Mouse (Mus musculus) embryonic facial prominence, embryonic 15.5 days (tissue): ENCODE data around the gene Mroh2b. TPM values are rescaled to one million over a fixed set of nuclear protein-coding genes. Genes with fewer than 3 reads are reported as not detected.

ENCODE experiments used
- ATAC-seq: fragments of 200-750 bp; cut with Nextera tagmentation; 2 replicates; pipeline ENCODE4 v1.8.0; 2017; ENCODE audit warnings: low read depth, moderate TSS enrichment; ENCODE audit not compliant: insufficient number of reproducible peaks, low FRiP score, low TSS enrichment
- H3K27ac ChIP-seq: fragments of 300-500 bp; sonication (generic); replicated peaks from 2 replicates; pipeline ENCODE4 v1.5.1; 2015; ENCODE audit warnings: mild to moderate bottlenecking, inconsistent platforms
- H3K27me3 ChIP-seq: fragments of 300-500 bp; sonication (generic); 2 replicates; pipeline ENCODE4 v1.6.1; 2015; ENCODE audit warnings: inconsistent platforms
- H3K36me3 ChIP-seq: fragments of 300-500 bp; sonication (generic); 2 replicates; pipeline ENCODE4 v1.6.1; 2015; ENCODE audit warnings: mild to moderate bottlenecking, inconsistent platforms
- H3K4me1 ChIP-seq: fragments of 300-500 bp; sonication (generic); 2 replicates; pipeline ENCODE4 v1.6.1; 2015; ENCODE audit warnings: inconsistent platforms
- H3K4me2 ChIP-seq: fragments of 300-500 bp; sonication (generic); replicated peaks from 2 replicates; pipeline ENCODE4 v1.6.1; 2015; ENCODE audit warnings: mild to moderate bottlenecking, inconsistent platforms
- H3K4me3 ChIP-seq: fragments of 300-500 bp; sonication (generic); replicated peaks from 2 replicates; pipeline ENCODE4 v1.5.1; 2015; ENCODE audit warnings: mild to moderate bottlenecking, inconsistent platforms
- H3K9ac ChIP-seq: fragments of 300-500 bp; sonication (generic); 2 replicates; pipeline ENCODE4 v1.6.1; 2015; ENCODE audit warnings: inconsistent platforms
- H3K9me3 ChIP-seq: fragments of 300-500 bp; sonication (generic); replicated peaks from 2 replicates; pipeline ENCODE4 v1.6.1; 2016; ENCODE audit warnings: inconsistent platforms
- WGBS: fragments of 180-500 bp; shearing (Covaris S2); methylation state at CpG from one replicate; pipeline ENCODE4 v1.1.7; 2015; 5-methylcytosine and 5-hydroxymethylcytosine counted together
- polyA plus RNA-seq: library from polyadenylated mRNA; unstranded; fragments of >200 nt; fragmentation: Nextera tagmentation; extraction: Ambion mirVana; gene quantifications from 2 replicates; pipeline ENCODE4 v1.2.1, GENCODE M21; 2015

Gene Mroh2b
- polyA plus RNA-seq = not detected in 2 replicates

GRCm38 (mm10) chr15:4898437-4898836, at the start of gene Mroh2b:
Gene Mroh2b, plus strand, starts transcription at chr15:4898737.
- Histone ChIP-seq H3K27me3 (no peaks in the 10 kb centered on the region), H3K27ac (no peak within 1 kb of the TSS), H3K9ac (no peak within 1 kb of the TSS), H3K36me3 (no peaks in the 10 kb centered on the region), H3K4me2 (no peak within 1 kb of the TSS), H3K9me3 (no peaks in the 10 kb centered on the region), H3K4me3 (no peak within 1 kb of the TSS), H3K4me1 (no peaks in the 10 kb centered on the region)
- WGBS = 100% methylated on average over 1 of the region's 1 CpGs
- ATAC-seq = no peak

- no peak overlapping the region for H3K4me3 ChIP-seq
- H3K9me3 ChIP-seq = no peaks in the 10 kb centered on the region
- no peaks in the 10 kb centered on the region for H3K27me3 ChIP-seq
- no peak overlapping the region for H3K4me2 ChIP-seq
- ATAC-seq = no peak
- H3K4me1 ChIP-seq = no peaks in the 10 kb centered on the region
- no peak overlapping the region for H3K9ac ChIP-seq
- H3K27ac ChIP-seq = no peak overlapping the region
- no peaks in the 10 kb centered on the region for H3K36me3 ChIP-seq
- WGBS = 82% methylated on average over 1 of the region's 1 CpGs
Measured at GRCm38 (mm10) chr15:4850015-4850414, 48.5 kb upstream of the Mroh2b start.

DNA sequence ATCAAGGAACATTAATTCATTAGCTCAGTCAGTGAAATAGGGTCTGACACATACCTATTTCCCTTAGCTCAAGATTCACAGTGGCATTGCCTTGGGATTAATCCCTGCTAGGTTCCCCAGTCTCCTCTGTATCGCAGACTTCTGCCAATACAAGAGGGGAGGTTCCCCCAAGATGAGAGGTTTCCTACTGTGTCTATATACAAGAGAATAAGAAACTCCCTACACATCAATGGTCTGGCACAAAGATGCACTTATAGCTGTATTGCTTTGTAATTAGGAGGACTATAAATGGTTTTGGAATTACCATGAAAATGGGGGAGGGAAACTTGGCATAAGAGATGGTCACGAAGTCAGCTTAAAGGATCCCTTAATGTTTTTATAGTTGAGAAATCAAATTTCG, 3.6 kb upstream of the Mroh2b start:
- no peak for ATAC-seq
- H3K27me3 ChIP-seq = no peaks in the 10 kb centered on the region
- H3K36me3 ChIP-seq = no peaks in the 10 kb centered on the region
- no peak overlapping the region for H3K4me2 ChIP-seq
- no peaks in the 10 kb centered on the region for H3K4me1 ChIP-seq
- H3K9me3 ChIP-seq = no peaks in the 10 kb centered on the region
- no peak overlapping the region for H3K27ac ChIP-seq
- WGBS = 53% methylated on average over 3 of the region's 3 CpGs
- H3K4me3 ChIP-seq = no peak overlapping the region
- no peak overlapping the region for H3K9ac ChIP-seq

DNA sequence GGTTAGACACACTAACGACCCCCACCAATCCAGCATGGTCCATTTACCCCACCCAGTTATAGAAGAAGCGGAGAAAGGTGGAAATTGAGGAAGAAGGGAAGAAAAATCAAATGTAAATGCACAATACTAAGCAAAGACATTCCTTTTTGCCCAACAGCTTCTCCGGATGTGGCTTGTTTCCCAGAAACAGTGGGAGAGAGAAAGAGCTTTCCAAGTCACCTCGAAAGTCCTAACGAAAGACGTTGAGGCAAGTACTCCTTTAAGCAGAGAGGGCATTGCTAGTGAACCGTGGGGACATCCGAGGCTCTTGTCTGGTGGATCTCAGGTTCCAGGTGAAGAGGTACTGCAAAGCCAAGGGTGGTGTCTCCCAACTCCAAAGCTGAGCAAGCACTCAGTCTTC, 36.2 kb downstream of the Mroh2b start:
- Histone ChIP-seq H3K9me3 (no peaks in the 10 kb centered on the region), H3K27ac (no peak overlapping the region), H3K9ac (no peak overlapping the region), H3K36me3 (no peaks in the 10 kb centered on the region), H3K4me2 (no peak overlapping the region), H3K4me3 (no peak overlapping the region), H3K4me1 (no peaks in the 10 kb centered on the region), H3K27me3 (no peaks in the 10 kb centered on the region)
- ATAC-seq = no peak
- WGBS = 79% methylated on average over 8 of the region's 8 CpGs

GRCm38 (mm10) chr15:4973355-4973754, 74.8 kb downstream of the Mroh2b start:
- Histone ChIP-seq H3K27me3 (no peaks in the 10 kb centered on the region), H3K4me1 (no peaks in the 10 kb centered on the region), H3K9me3 (no peaks in the 10 kb centered on the region), H3K4me2 (no peak overlapping the region), H3K4me3 (no peak overlapping the region), H3K9ac (no peak overlapping the region), H3K27ac (no peak overlapping the region), H3K36me3 (no peaks in the 10 kb centered on the region)
- 95% methylated on average over 1 of the region's 1 CpGs for WGBS
- no peak for ATAC-seq

DNA sequence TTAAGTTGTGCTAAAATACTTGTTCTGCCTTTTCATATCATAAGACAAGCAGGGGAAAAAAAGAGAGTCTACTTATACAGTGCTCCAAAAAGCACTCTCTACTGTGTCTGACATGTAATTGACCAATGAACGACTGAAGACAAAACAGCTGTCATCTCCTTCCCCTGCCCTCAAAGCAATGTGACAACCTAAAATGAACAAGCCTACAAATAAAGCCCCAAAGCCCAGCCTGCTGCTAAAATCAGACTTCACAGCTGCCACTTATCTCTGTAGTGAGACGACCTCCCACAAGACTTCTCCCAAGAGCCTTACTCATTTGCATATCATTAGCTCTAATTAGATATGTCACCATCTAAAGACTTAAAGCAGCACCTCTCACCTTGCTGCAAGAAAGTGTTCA, 104.4 kb downstream of the Mroh2b start:
- Histone ChIP-seq H3K9ac (no peak overlapping the region), H3K27ac (no peak overlapping the region), H3K4me2 (no peak overlapping the region), H3K4me1 (no peaks in the 10 kb centered on the region), H3K36me3 (no peaks in the 10 kb centered on the region), H3K4me3 (no peak overlapping the region), H3K9me3 (no peaks in the 10 kb centered on the region), H3K27me3 (no peaks in the 10 kb centered on the region)
- ATAC-seq = no peak
- 50% methylated on average over 2 of the region's 2 CpGs for WGBS

- no peak overlapping the region for H3K4me2 ChIP-seq
- no peak overlapping the region for H3K27ac ChIP-seq
- no peaks in the 10 kb centered on the region for H3K9me3 ChIP-seq
- WGBS = 79% methylated on average over 6 of the region's 6 CpGs
- H3K27me3 ChIP-seq = no peaks in the 10 kb centered on the region
- no peaks in the 10 kb centered on the region for H3K36me3 ChIP-seq
- no peak overlapping the region for H3K9ac ChIP-seq
- no peak overlapping the region for H3K4me3 ChIP-seq
- ATAC-seq = no peak
- no peaks in the 10 kb centered on the region for H3K4me1 ChIP-seq
Measured at GRCm38 (mm10) chr15:5003503-5004196, 105.1 kb downstream of the Mroh2b start.

- no peak overlapping the region for H3K9ac ChIP-seq
- H3K27me3 ChIP-seq = no peaks in the 10 kb centered on the region
- 66% methylated on average over 11 of the region's 11 CpGs for WGBS
- no peaks in the 10 kb centered on the region for H3K36me3 ChIP-seq
- H3K4me1 ChIP-seq = no peaks in the 10 kb centered on the region
- ATAC-seq = no peak
- no peak overlapping the region for H3K27ac ChIP-seq
- H3K4me3 ChIP-seq = no peak overlapping the region
- H3K4me2 ChIP-seq = no peak overlapping the region
- H3K9me3 ChIP-seq = no peaks in the 10 kb centered on the region
Measured at GRCm38 (mm10) chr15:5009644-5010107, 111.1 kb downstream of the Mroh2b start.

Other genes with a start within 250 kb of the Mroh2b start
- gene C6, start 171.6 kb upstream of the Mroh2b start, polyA plus RNA-seq = 0.21 TPM in 1 of 2 replicates, not detected in the other
- 0.09 TPM in 1 of 2 replicates, not detected in the other for gene C7, start 165.0 kb downstream of the Mroh2b start, polyA plus RNA-seq
- 1.7 and 1.9 TPM in 2 replicates for gene Card6, start 209.8 kb downstream of the Mroh2b start, polyA plus RNA-seq
- gene Rpl37, start 217.9 kb downstream of the Mroh2b start, polyA plus RNA-seq = 560 and 603 TPM in 2 replicates
- gene Prkaa1, start 245.1 kb downstream of the Mroh2b start, polyA plus RNA-seq = 16.1 and 17.2 TPM in 2 replicates